Mouse (Mus musculus) MEL (cell line): Measurements from ENCODE around the gene Nrn1l. TPM values are rescaled to one million over a fixed set of nuclear protein-coding genes. Genes with fewer than 3 reads are reported as not detected.
A peak's percentile ranks its signal among the peaks of the same experiment; 100 is the strongest.

Experiments used
- DNase-seq: peaks from one replicate; pipeline ENCODE4 v3.0.0; 2011; ENCODE audit warnings: low read depth, low spot score
- H3K27ac ChIP-seq: 2 replicates; pipeline ENCODE4 v1.5.1; 2012; ENCODE audit warnings: low read depth, mild to moderate bottlenecking, control low read depth, low read length, moderate library complexity; ENCODE audit not compliant: control insufficient read depth
- H3K27me3 ChIP-seq, 2 experiments: fragments of 150-350 bp in 1 of 2; sonication (generic) in 1 of 2; 2 replicates each; pipeline ENCODE4 v1.6.1; 2012; ENCODE audit warnings: low read length in 2 of 2, mild to moderate bottlenecking in 2 of 2, improper control_type of control experiment in 1 of 2, moderate library complexity in 1 of 2; ENCODE audit not compliant: insufficient read depth in 2 of 2, control insufficient read depth in 1 of 2
- H3K36me3 ChIP-seq, 2 experiments: 2 replicates each; pipeline ENCODE4 v1.6.1; 2012 to 2014; ENCODE audit warnings: low read length in 2 of 2, improper control_type of control experiment in 1 of 2, inconsistent platforms in 1 of 2, mild to moderate bottlenecking in 1 of 2; ENCODE audit not compliant: insufficient read depth in 2 of 2, control insufficient read depth in 1 of 2
- H3K4me1 ChIP-seq, 2 experiments: fragments of 150-350 bp in 1 of 2; sonication (generic) in 1 of 2; 2 replicates each; pipeline ENCODE4 v1.6.1; 2012; ENCODE audit warnings: low read length in 2 of 2, improper control_type of control experiment in 1 of 2, mild to moderate bottlenecking in 1 of 2; ENCODE audit not compliant: insufficient read depth in 2 of 2, control insufficient read depth in 1 of 2
- H3K4me3 ChIP-seq, 2 experiments: fragments of 150-350 bp in 1 of 2; sonication (generic) in 1 of 2; 2 replicates each; pipeline ENCODE4 v1.5.1; 2012; ENCODE audit warnings: low read depth in 2 of 2, low read length in 2 of 2, mild to moderate bottlenecking in 2 of 2, moderate library complexity in 2 of 2, control low read depth in 1 of 2, improper control_type of control experiment in 1 of 2; ENCODE audit not compliant: control insufficient read depth in 1 of 2, insufficient read depth in 1 of 2
- H3K79me2 ChIP-seq: 2 replicates; pipeline ENCODE4 v1.6.1; 2012; ENCODE audit warnings: mild to moderate bottlenecking, low read length, moderate library complexity; ENCODE audit not compliant: control insufficient read depth, poor library complexity, insufficient read depth
- H3K9ac ChIP-seq: 2 replicates; pipeline ENCODE4 v1.6.1; 2012; ENCODE audit warnings: low read depth, mild to moderate bottlenecking, control low read depth, low read length, moderate library complexity; ENCODE audit not compliant: control insufficient read depth, poor library complexity, severe bottlenecking
- H3K9me3 ChIP-seq: fragments of 150-350 bp; sonication (generic); replicated peaks from 2 replicates; pipeline ENCODE4 v1.6.1; 2012; ENCODE audit warnings: mild to moderate bottlenecking, low read length, improper control_type of control experiment, moderate library complexity; ENCODE audit not compliant: insufficient read depth
- BHLHE40 ChIP-seq: IDR thresholded peaks from 2 replicates; pipeline ENCODE4 v1.6.1; 2012; ENCODE audit warnings: low read depth, mild to moderate bottlenecking, inconsistent platforms, low read length, improper control_type of control experiment, borderline replicate concordance
- CHD1 ChIP-seq: IDR thresholded peaks from 2 replicates; pipeline ENCODE4 v1.6.1; 2012; ENCODE audit warnings: low read depth, mild to moderate bottlenecking, inconsistent platforms, low read length, improper control_type of control experiment
- CTCF ChIP-seq, 3 experiments: IDR thresholded peaks in 2 of 3; conservative IDR thresholded peaks in 1 of 3; 2 replicates each; pipeline ENCODE4 v1.5.1; 2011 to 2012; ENCODE audit warnings: low read length in 3 of 3, low read depth in 2 of 3, mild to moderate bottlenecking in 2 of 3, improper control_type of control experiment in 1 of 3, inconsistent platforms in 1 of 3, mixed read lengths in 1 of 3, moderate library complexity in 1 of 3; ENCODE audit not compliant: control insufficient read depth in 1 of 3, insufficient read depth in 1 of 3, poor library complexity in 1 of 3, severe bottlenecking in 1 of 3
- EP300 ChIP-seq, 2 experiments: IDR thresholded peaks; 2 replicates each; pipeline ENCODE4 v1.6.1; 2011; ENCODE audit warnings: improper control_type of control experiment in 2 of 2, low read length in 2 of 2, low read depth in 1 of 2, mild to moderate bottlenecking in 1 of 2
- ETS1 ChIP-seq: IDR thresholded peaks from 2 replicates; pipeline ENCODE4 v1.6.1; 2012; ENCODE audit warnings: low read depth, mild to moderate bottlenecking, inconsistent platforms, low read length, improper control_type of control experiment, moderate library complexity
- GABPA ChIP-seq: IDR thresholded peaks from 2 replicates; pipeline ENCODE4 v1.6.1; 2012; ENCODE audit warnings: low read depth, mild to moderate bottlenecking, inconsistent platforms, low read length, improper control_type of control experiment, moderate library complexity
- GATA1 ChIP-seq: IDR thresholded peaks from 2 replicates; pipeline ENCODE4 v1.6.1; 2011; ENCODE audit warnings: low read depth, low read length, improper control_type of control experiment
- MAFK ChIP-seq: IDR thresholded peaks from 2 replicates; pipeline ENCODE4 v1.6.1; 2011; ENCODE audit warnings: low read depth, mild to moderate bottlenecking, low read length, improper control_type of control experiment, borderline replicate concordance
- MAX ChIP-seq: IDR thresholded peaks from 2 replicates; pipeline ENCODE4 v1.6.1; 2011; ENCODE audit warnings: low read length, improper control_type of control experiment
- MAZ ChIP-seq: IDR thresholded peaks from 2 replicates; pipeline ENCODE4 v1.6.1; 2012; ENCODE audit warnings: low read depth, mild to moderate bottlenecking, inconsistent platforms, low read length, improper control_type of control experiment
- MEF2A ChIP-seq: IDR thresholded peaks from 2 replicates; pipeline ENCODE4 v1.6.1; 2014; ENCODE audit warnings: low read depth, mild to moderate bottlenecking, inconsistent platforms, low read length, improper control_type of control experiment; ENCODE audit not compliant: poor library complexity, insufficient replicate concordance, severe bottlenecking; ENCODE audit errors: extremely low read depth
- MYB ChIP-seq: IDR thresholded peaks from 2 replicates; pipeline ENCODE4 v1.6.1; 2011; ENCODE audit warnings: mild to moderate bottlenecking, low read depth, low read length, improper control_type of control experiment
- MYC ChIP-seq: IDR thresholded peaks from 2 replicates; pipeline ENCODE4 v1.6.1; 2011; ENCODE audit warnings: low read depth, mild to moderate bottlenecking, low read length, improper control_type of control experiment, moderate library complexity
- NELFE ChIP-seq: IDR thresholded peaks from 2 replicates; pipeline ENCODE4 v1.6.1; 2011; ENCODE audit warnings: low read depth, low read length, improper control_type of control experiment
- NRF1 ChIP-seq: IDR thresholded peaks from 2 replicates; pipeline ENCODE4 v1.6.1; 2014; ENCODE audit warnings: low read depth, mild to moderate bottlenecking, inconsistent platforms, low read length, improper control_type of control experiment, moderate library complexity; ENCODE audit not compliant: poor library complexity, insufficient read depth, severe bottlenecking
- POLR2AphosphoS5 ChIP-seq: IDR thresholded peaks from 2 replicates; pipeline ENCODE4 v1.6.1; 2012; ENCODE audit warnings: low read depth, borderline replicate concordance, mild to moderate bottlenecking, inconsistent platforms, low read length, moderate library complexity, mixed read lengths
- RAD21 ChIP-seq: IDR thresholded peaks from 2 replicates; pipeline ENCODE4 v1.6.1; 2011; ENCODE audit warnings: mild to moderate bottlenecking, low read depth, low read length, improper control_type of control experiment
- RCOR1 ChIP-seq: IDR thresholded peaks from 2 replicates; pipeline ENCODE4 v1.6.1; 2012; ENCODE audit warnings: low read depth, mild to moderate bottlenecking, inconsistent platforms, low read length, improper control_type of control experiment
- SIN3A ChIP-seq: IDR thresholded peaks from 2 replicates; pipeline ENCODE4 v1.6.1; 2012; ENCODE audit warnings: low read length, improper control_type of control experiment, inconsistent platforms
- SMC3 ChIP-seq: IDR thresholded peaks from 2 replicates; pipeline ENCODE4 v1.6.1; 2011; ENCODE audit warnings: low read depth, low read length, improper control_type of control experiment
- TBP ChIP-seq: IDR thresholded peaks from 2 replicates; pipeline ENCODE4 v1.8.0; 2011; ENCODE audit warnings: low read depth, low read length, improper control_type of control experiment
- UBTF ChIP-seq: IDR thresholded peaks from 2 replicates; pipeline ENCODE4 v1.6.1; 2012; ENCODE audit warnings: low read depth, mild to moderate bottlenecking, inconsistent platforms, low read length, improper control_type of control experiment, moderate library complexity, borderline replicate concordance; ENCODE audit not compliant: insufficient read depth
- USF1 ChIP-seq: IDR thresholded peaks from 2 replicates; pipeline ENCODE4 v1.6.1; 2014; ENCODE audit warnings: low read depth, mild to moderate bottlenecking, inconsistent platforms, low read length, improper control_type of control experiment, moderate library complexity
- USF2 ChIP-seq, 2 experiments: IDR thresholded peaks; 2 replicates each; pipeline ENCODE4 v1.6.1; 2011 to 2012; ENCODE audit warnings: improper control_type of control experiment in 2 of 2, low read length in 2 of 2, borderline replicate concordance in 1 of 2, inconsistent platforms in 1 of 2, low read depth in 1 of 2, mild to moderate bottlenecking in 1 of 2; ENCODE audit not compliant: insufficient read depth in 1 of 2
- ZC3H11A ChIP-seq: IDR thresholded peaks from 2 replicates; pipeline ENCODE4 v1.6.1; 2012; ENCODE audit warnings: low read depth, mild to moderate bottlenecking, inconsistent platforms, low read length, improper control_type of control experiment
- ZKSCAN1 ChIP-seq: IDR thresholded peaks from 2 replicates; pipeline ENCODE4 v1.6.1; 2012; ENCODE audit warnings: low read depth, mild to moderate bottlenecking, inconsistent platforms, low read length, improper control_type of control experiment, moderate library complexity
- polyA plus RNA-seq, 2 experiments: library from polyadenylated mRNA; stranded (reverse) in 1 of 2; unstranded in 1 of 2; fragments of >175 nt in 1 of 2; fragments of >200 nt in 1 of 2; gene quantifications; 2 replicates each; pipeline versions ENCODE4 v1.2.1 to v1.2.4; 2012; ENCODE audit warnings: low replicate concordance in 2 of 2, low read depth in 1 of 2; ENCODE audit not compliant: insufficient read length in 2 of 2, insufficient read depth in 1 of 2, missing spikeins in 1 of 2
- total RNA-seq: library from RNA; depleted of rRNA; stranded (reverse); fragments of 300-350 nt; gene quantifications from 2 replicates; pipeline ENCODE4 v1.2.3, GENCODE M21; 2012

Gene Nrn1l
- total and polyA plus RNA-seq, 3 experiments, result 0.39 TPM; not detected in 2

DNA sequence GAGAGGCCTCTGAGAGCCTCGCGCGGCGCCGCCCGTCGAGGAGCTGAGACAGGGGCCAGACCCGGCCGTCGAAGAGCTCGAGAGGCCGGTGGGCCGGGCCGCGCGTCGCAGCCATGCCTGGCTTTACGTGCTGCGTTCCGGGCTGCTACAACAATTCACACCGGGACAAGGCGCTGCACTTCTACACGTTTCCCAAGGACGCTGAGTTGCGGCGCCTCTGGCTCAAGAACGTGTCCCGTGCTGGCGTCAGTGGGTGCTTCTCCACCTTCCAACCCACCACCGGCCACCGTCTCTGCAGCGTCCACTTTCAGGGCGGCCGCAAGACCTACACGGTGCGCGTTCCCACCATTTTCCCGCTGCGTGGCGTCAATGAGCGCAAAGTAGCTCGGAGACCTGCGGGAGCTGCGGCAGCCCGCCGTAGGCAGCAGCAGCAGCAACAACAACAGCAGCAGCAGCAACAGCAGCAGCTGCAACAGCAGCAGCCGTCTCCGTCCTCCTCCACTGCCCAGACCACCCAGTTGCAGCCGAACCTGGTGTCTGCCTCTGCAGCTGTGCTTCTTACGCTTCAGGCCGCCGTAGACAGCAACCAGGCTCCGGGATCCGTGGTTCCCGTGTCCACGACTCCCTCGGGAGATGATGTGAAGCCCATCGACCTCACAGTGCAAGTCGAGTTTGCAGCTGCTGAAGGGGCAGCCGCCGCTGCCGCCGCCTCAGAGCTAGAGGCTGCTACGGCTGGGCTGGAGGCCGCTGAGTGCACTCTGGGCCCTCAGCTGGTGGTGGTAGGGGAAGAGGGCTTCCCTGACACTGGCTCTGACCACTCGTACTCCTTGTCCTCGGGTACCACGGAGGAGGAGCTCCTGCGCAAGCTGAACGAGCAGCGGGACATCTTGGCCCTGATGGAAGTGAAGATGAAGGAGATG, 37.9 kb upstream of the Nrn1l start:
- no peaks in the 10 kb centered on the region for H3K9me3 ChIP-seq
- no peaks in the 10 kb centered on the region for H3K27me3 ChIP-seq
- DNase-seq, result no peak
- TF ChIP-seq RCOR1 (no peak), MYB (no peak), ZKSCAN1 (no peak), GATA1 (no peak), MYC (peak; percentile 2; the same call in 1 of the 2 replicates), ZC3H11A (no peak), CHD1 (0 out of 2 replicates have a peak, but pooled peaks have one; percentile 16)
- peaks cover 23% of the 10 kb centered on the region for H3K79me2 ChIP-seq
- H3K9ac ChIP-seq, result peak overlapping the region; percentile 76
- peaks cover 0 to 29% of the 10 kb centered on the region in 2 experiments; a peak in 2 of 4 replicates for H3K36me3 ChIP-seq
- peak overlapping the region; percentile 8; the same call in 1 of the 2 replicates for H3K27ac ChIP-seq
- H3K4me1 ChIP-seq, result peaks cover 4 to 36% of the 10 kb centered on the region in 2 experiments
- peak overlapping the region; percentile 68 to 88 for H3K4me3 ChIP-seq

- Histone ChIP-seq H3K9ac (peak overlapping the region; percentile 76), H3K9me3 (no peaks in the 10 kb centered on the region), H3K27ac (no peak overlapping the region), H3K4me3 (peak overlapping the region; percentile 68 to 88), H3K79me2 (peaks cover 30% of the 10 kb centered on the region), H3K27me3 (no peaks in the 10 kb centered on the region), H3K36me3 (peaks cover 0 to 25% of the 10 kb centered on the region in 2 experiments; a peak in 2 of 4 replicates), H3K4me1 (peaks cover 4 to 32% of the 10 kb centered on the region in 2 experiments)
- DNase-seq, result peak; percentile 44
- TF ChIP-seq SIN3A (peak; percentile 53; the same call in 1 of the 2 replicates), ZKSCAN1 (no peak), CTCF (IDR thresholded peaks at IDR 0.05 in 2 of 3, conservative IDR thresholded peaks at IDR 0.05 in 1 of 3; ENCODE audit: control insufficient read depth in 1 of 3, insufficient read depth in 1 of 3, low read depth in 2 of 3, low read length in 3 of 3, poor library complexity in 1 of 3, severe bottlenecking in 1 of 3) (no peak), RAD21 (no peak), TBP (no peak), NELFE (no peak), POLR2AphosphoS5 (no peak), MEF2A (no peak), RCOR1 (peak; percentile 86), GABPA (no peak), UBTF (no peak), MAFK (no peak), BHLHE40 (no peak), EP300 (IDR thresholded peaks at IDR 0.05; ENCODE audit: low read depth in 1 of 2, low read length in 2 of 2) (no peak), MYC (0 out of 2 replicates have a peak, but pooled peaks have one; percentile 21), NRF1 (no peak), USF2 (IDR thresholded peaks at IDR 0.05; ENCODE audit: borderline replicate concordance in 1 of 2, insufficient read depth in 1 of 2, low read depth in 1 of 2, low read length in 2 of 2) (no peak), ZC3H11A (no peak), ETS1 (no peak), MAZ (no peak), MAX (no peak), USF1 (no peak), SMC3 (no peak)
These were observed 37.1 kb upstream of the Nrn1l start for GRCm38 (mm10) chr8:105856168-105856835.
